Mouse (Mus musculus) natural killer cell, adult 2 months (primary cell): Measurements from ENCODE around the gene Htra2.

Experiments used
- DNase-seq, 2 experiments: peaks; one replicate each; pipeline ENCODE4 v3.0.0; 2022; ENCODE audit warnings: low spot score in 2 of 2

Gene Htra2

GRCm38 (mm10) chr6:83054871-83055431, at the start of gene Htra2:
Gene Htra2, minus strand, starts transcription at chr6:83055273.
- no peak for DNase-seq

GRCm38 (mm10) chr6:83104158-83104557, 49.1 kb upstream of the Htra2 start:
- no peak for DNase-seq

DNA sequence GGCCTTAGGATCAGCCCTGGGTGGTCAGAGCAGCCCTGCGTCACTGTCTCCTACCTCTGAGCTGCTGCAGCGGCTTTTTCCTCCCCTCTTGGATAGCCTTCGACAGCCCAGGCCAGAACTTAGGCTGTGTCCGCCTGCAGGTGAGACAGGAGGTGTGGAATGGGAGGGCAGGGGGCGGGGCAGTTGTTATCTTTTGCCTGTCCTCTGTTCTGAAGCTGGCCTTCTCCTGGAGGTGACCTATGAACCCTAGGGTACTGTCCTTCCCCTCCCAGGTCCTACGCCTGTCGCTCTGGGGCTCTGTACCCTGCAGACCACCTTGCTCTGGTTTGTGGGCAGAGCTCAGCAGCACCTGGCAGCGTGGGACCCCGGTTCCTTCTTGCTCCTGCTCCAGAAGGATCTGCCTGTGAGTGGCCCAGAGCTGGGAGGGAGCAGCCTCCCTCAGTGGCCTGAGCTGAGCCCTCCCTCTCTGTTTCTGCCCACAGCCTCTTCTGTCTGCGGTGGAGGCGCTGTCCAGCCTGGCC, 48.1 kb upstream of the Htra2 start:
- DNase-seq, result no peak

DNA sequence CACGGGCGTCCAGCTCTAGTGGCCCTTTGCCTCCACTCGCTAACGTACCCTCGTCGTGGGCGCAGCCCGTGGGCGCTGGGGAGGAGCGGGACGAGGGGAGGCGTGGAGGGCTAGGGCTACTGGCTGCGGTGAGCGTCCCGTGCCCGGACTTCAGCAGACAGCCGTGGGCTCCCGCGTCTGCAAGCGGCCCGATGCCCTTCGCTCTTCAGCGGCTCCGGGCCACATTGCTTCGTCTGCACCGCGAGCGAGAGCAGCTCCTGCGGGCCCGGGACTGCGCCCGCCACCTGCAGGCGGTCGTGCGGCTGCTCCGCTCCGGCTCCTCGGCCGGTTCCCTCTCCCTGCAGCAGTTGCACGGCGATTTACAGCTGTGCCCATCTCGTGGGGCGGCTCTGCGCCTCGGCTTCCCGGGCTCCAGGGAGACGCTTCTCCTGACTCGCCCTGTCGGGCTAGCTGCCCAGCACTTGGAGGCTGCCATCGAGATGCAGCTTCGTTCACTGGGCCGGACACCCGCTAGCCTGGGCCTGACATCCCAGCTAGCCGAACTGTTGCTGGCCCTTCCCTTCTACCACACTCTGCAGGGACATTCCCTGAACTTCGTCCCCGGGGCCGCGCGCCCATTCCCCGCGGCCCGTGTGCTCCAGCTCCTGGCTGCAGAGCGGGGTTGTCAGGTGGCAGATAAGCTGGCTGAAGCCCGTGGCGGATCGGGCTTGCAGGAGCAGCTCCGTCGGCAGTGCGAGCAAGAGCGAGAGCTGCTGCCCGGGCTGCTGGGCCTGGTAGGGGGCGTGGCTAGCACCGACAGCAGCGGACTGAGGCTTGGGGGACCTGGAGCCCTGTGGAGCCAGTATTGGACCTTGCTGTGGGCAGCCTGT, 46.8 kb upstream of the Htra2 start:
- peak; percentile 34 to 58 for DNase-seq

DNA sequence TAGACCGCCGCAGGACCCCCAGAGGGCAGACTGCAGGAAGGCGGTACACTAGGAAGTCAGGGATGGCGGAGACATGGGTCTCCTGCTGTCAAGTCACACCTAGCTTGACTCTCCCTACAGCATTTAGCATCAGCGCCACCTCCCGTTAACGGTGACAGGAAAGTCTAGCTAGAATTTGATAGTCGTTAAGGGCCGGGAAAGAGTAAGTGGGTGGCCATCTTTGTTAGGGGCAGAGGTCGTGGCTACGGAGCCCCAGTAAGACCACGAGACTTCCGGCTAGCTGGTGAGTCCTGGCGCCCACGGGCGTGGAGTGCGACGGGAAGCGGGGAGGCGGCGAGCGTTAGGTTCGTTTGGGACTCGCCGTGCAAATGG, 46.2 kb upstream of the Htra2 start, which contains the start of the genes Ccdc142 and Gm42688:
Gene Ccdc142 (plus strand): TSS at position 286 of the 372 bp plus-strand sequence.
Gene Gm42688 (plus strand): TSS at position 302 of the 372 bp plus-strand sequence.
- DNase-seq, result peak; percentile 78 to 84

DNA sequence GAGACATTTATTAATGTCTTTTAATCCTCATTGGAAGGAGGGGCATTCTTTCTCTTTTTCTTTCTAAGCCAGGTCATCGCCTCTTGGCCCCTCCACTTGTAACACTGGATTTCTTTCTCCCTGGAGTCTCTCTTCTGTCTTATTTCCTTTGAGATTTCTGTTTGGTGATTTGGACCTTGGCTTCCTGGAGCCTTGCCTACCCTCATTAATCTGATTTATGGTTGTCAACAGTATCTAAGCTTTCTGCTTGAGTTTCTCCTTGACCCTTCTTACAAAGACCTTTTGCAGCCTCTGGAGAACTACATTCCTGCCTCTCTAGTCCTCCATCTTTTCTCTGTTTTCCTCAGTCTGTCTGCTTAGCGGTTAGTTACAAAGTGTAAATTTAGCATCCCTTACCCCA, 43.3 kb upstream of the Htra2 start:
- DNase-seq, result no peak

DNA sequence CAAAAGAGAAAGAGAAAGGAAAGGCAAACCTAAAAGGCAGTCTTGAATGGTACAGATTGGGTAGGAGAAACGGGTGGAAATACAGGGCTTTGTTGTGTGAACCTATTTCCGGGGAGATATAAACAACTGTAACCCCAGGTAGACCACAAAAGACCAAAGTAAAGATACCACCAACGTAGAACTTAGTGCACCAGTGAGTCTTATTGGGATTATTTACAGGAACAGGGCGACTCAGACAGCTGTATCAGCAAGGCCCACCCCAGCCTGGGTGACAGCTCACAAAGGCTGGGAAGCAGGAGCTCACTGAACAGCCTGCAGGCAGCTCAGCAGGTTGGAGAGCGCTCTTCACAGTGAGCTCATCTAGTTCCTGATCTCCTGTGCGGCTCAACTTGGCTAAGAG, 40.9 kb upstream of the Htra2 start:
- no peak for DNase-seq

DNA sequence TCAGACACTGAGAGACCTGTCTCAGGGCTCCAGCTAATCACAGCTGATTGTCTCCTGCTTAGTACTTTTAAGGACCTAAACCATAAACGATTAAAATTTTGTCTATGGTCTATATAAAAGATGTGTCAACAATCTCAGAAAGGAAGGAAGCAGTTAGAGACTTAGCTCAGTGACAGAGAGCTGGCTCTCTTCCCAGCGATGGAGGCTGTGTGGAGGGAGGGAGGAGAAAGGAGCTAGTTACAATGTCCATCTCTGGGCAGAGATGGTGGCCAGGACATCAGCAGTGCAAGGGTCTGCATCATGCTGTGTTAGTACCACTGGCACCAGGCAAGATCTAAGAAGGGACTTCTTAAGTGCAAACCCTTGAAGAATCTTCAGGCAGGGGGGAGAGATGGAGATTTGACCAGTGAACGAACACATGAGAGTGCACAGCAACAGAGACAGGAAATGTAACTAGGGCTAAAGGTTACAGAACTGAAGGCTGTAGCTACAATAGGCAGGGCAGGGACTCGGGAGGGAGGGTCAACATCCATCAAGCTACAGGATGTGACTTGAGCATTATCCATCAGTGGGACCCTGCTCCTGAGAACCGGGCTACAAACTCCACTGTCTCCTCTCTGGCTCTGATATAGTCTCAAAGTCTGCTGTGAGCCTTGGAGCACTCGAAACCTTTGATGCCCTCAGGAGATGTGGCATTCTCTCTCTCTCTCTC, 37.5 kb upstream of the Htra2 start:
- DNase-seq, result no peak

DNA sequence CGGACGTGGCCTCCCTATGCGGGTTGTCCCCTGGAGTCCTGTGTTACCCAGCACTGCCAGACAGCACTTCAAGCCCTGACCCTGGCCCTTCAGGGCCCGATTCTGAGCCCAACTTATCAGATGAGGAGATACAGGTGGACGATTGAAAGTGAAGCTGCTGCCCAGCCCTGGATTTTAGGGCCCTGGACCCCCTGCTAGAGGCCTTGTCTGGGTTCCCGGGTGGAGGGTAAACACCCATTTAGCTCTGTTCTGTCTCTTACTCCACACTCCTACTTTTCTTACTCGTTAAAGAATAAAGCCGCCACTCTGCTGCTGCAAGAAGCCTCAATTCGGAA, 32.8 kb upstream of the Htra2 start:
- no peak for DNase-seq

GRCm38 (mm10) chr6:83087205-83087925, 32.3 kb upstream of the Htra2 start:
- DNase-seq, result no peak

- DNase-seq, result no peak
Measured at GRCm38 (mm10) chr6:83086121-83087035, 31.3 kb upstream of the Htra2 start, which contains the start of gene Lbx2. Gene Lbx2, plus strand, starts transcription at chr6:83086367.

DNA sequence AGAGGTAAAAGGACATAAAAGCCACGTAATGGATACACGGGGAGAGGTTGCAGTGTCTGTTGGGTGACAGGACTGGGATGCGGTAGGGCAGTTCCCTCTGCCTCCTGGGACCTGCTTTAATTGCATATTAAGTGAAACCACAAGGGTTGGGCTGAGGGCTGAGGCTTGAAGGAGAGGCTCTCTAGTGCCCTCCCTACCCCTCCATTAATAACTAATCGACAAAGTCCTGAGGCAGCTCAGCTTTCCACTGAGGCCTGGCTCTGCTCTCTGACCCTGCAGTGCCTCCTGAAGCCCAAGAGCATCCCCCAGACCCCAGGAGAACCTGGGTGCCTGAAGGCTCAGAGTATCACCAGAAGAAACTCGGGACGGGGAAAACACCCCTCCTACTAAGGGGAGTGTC, 29.4 kb upstream of the Htra2 start:
- DNase-seq, result no peak

GRCm38 (mm10) chr6:83083497-83083896, 28.4 kb upstream of the Htra2 start:
- DNase-seq, result no peak

- no peak for DNase-seq
Measured at GRCm38 (mm10) chr6:83080210-83080609, 25.1 kb upstream of the Htra2 start.

- peak; percentile 99 for DNase-seq
Measured at GRCm38 (mm10) chr6:83078324-83078858, 23.3 kb upstream of the Htra2 start.

DNA sequence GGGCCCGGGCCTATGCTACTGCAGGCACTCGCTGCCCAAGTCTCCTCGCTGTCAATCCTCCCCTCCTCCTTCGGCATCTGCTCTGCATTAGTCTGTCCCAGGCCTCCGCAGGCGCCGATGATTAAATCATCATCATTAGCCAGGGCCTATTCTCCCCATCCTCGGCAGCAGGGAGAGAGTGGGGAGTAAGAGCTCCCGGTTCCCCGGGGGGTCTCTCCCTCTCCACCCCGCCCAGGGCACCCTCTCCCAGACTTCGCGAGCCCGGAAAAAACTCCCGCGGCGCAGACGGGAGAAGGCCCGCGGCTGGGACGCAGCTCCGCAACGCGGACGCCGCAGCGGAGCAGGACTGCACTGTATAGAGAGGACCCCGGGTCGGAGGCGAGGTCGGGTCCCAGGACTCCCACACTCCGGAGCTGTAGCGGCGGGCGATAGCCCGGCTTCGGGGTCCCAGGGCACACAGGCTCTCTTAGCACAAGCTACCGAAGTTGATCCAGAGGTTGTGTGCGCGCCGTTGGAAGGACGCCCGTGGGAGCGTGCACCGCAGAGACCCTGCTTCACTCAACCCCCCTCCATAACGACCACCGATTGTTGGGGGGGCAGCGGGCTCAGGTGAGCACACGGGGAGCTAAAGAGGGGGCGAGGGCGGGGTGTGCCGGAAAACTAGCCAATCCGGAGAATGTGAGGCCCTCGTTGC, 22.7 kb upstream of the Htra2 start, which contains the start of gene Pcgf1:
Gene Pcgf1 (plus strand): TSS at position 240 of the 694 bp plus-strand sequence.
- no peak for DNase-seq

DNA sequence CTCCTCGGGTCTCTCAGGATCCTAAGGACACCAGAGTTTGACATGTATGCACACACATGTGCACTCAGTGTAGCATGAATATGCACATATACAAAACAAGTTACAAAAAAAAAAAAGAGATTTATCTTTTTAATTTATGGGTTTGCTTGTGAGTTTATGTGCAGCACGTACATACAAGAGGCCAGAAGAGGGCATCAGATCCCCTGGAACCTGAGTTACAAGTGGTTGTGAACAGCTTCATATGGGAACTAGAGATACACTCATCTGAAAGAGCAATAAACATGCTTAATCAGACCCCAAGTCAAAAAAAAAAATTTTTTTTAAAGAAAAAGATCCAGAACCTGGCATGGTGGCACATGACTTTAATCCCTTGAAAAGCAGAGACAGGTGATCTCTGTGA, 19.9 kb upstream of the Htra2 start:
- DNase-seq, result peak in 1 of 2 experiments; percentile 22

- no peak for DNase-seq
Measured at GRCm38 (mm10) chr6:83071220-83071619, 16.1 kb upstream of the Htra2 start.
